Mouse (Mus musculus) spleen, postnatal 14 days (tissue): ENCODE data around the gene Crip2.

ENCODE experiments used
- DNase-seq, 2 experiments: peaks; one replicate each; pipeline ENCODE4 v3.0.0; 2021 to 2022; ENCODE audit warnings: low spot score in 2 of 2

The Crip2 gene

GRCm38 (mm10) chr12:113147481-113147880 is 7.4 kb downstream of the Crip2 start:
- DNase-seq: no peak

GRCm38 (mm10) chr12:113148381-113149035 is 8.5 kb downstream of the Crip2 start:
- peak; percentile 56 to 65 for DNase-seq

GRCm38 (mm10) chr12:113149341-113149740 is 9.3 kb downstream of the Crip2 start:
- no peak for DNase-seq

GRCm38 (mm10) chr12:113149896-113150295 is 9.9 kb downstream of the Crip2 start:
- DNase-seq: no peak

GRCm38 (mm10) chr12:113150591-113150990 is 10.6 kb downstream of the Crip2 start:
- no peak for DNase-seq

- no peak for DNase-seq
Observed at GRCm38 (mm10) chr12:113151046-113151445, 11.0 kb downstream of the Crip2 start.

- peak; percentile 44 to 58 for DNase-seq
Observed at GRCm38 (mm10) chr12:113151661-113152271, 11.7 kb downstream of the Crip2 start.

GRCm38 (mm10) chr12:113152272-113152661 is 12.2 kb downstream of the Crip2 start:
- DNase-seq: no peak

GRCm38 (mm10) chr12:113152991-113153525 is 13.0 kb downstream of the Crip2 start:
- DNase-seq: no peak

GRCm38 (mm10) chr12:113153971-113154370 is 13.9 kb downstream of the Crip2 start:
- DNase-seq: no peak

- no peak for DNase-seq
Observed at GRCm38 (mm10) chr12:113154747-113155075, 14.7 kb downstream of the Crip2 start.

GRCm38 (mm10) chr12:113155076-113155771 is 15.2 kb downstream of the Crip2 start:
- no peak for DNase-seq

- DNase-seq: peak; percentile 99
Observed at GRCm38 (mm10) chr12:113155887-113156539, 16.0 kb downstream of the Crip2 start, which contains the start of gene Tedc1. Gene Tedc1, plus strand, starts transcription at chr12:113156421.

GRCm38 (mm10) chr12:113156540-113156929 is 16.5 kb downstream of the Crip2 start:
- no peak for DNase-seq

GRCm38 (mm10) chr12:113157002-113157401 is 17.0 kb downstream of the Crip2 start:
- DNase-seq: no peak

GRCm38 (mm10) chr12:113157521-113157920 is 17.5 kb downstream of the Crip2 start:
- no peak for DNase-seq

GRCm38 (mm10) chr12:113157971-113158370 is 17.9 kb downstream of the Crip2 start:
- no peak for DNase-seq

- DNase-seq: no peak
Observed at GRCm38 (mm10) chr12:113163561-113164006, 23.5 kb downstream of the Crip2 start.

- DNase-seq: peak in 1 of 2 experiments; percentile 38
Observed at GRCm38 (mm10) chr12:113168031-113168536, 28.0 kb downstream of the Crip2 start.

GRCm38 (mm10) chr12:113176960-113177725 is 37.1 kb downstream of the Crip2 start:
- DNase-seq: no peak

GRCm38 (mm10) chr12:113181020-113181419 is 41.0 kb downstream of the Crip2 start:
- no peak for DNase-seq
